Mouse (Mus musculus) heart, embryonic 12.5 days (tissue): Measurements from ENCODE around the gene Chic1. TPM values are rescaled to one million over a fixed set of nuclear protein-coding genes. Genes with fewer than 3 reads are reported as not detected.

Experiments used
- ATAC-seq: fragments of 200-750 bp; cut with Nextera tagmentation; 2 replicates; pipeline ENCODE4 v1.8.0; 2017; ENCODE audit warnings: moderate TSS enrichment, moderate library complexity; ENCODE audit not compliant: insufficient number of reproducible peaks, low FRiP score
- H3K27ac ChIP-seq: fragments of 300-500 bp; sonication (generic); 2 replicates; pipeline ENCODE4 v1.5.1; 2016; ENCODE audit warnings: mild to moderate bottlenecking, moderate library complexity; ENCODE audit not compliant: poor library complexity, severe bottlenecking
- H3K27me3 ChIP-seq: fragments of 300-500 bp; sonication (generic); replicated peaks from 2 replicates; pipeline ENCODE4 v1.6.1; 2016; ENCODE audit warnings: mild to moderate bottlenecking, moderate library complexity
- H3K36me3 ChIP-seq: fragments of 300-500 bp; sonication (generic); 2 replicates; pipeline ENCODE4 v1.6.1; 2016; ENCODE audit warnings: mild to moderate bottlenecking, moderate library complexity
- H3K4me1 ChIP-seq: fragments of 300-500 bp; sonication (generic); replicated peaks from 2 replicates; pipeline ENCODE4 v1.6.1; 2016; ENCODE audit warnings: mild to moderate bottlenecking
- H3K4me2 ChIP-seq: fragments of 300-500 bp; sonication (generic); 2 replicates; pipeline ENCODE4 v1.6.1; 2016; ENCODE audit warnings: mild to moderate bottlenecking, moderate library complexity
- H3K4me3 ChIP-seq: fragments of 300-500 bp; sonication (generic); 2 replicates; pipeline ENCODE4 v1.5.1; 2016; ENCODE audit warnings: mild to moderate bottlenecking
- H3K9ac ChIP-seq: fragments of 300-500 bp; sonication (generic); 2 replicates; pipeline ENCODE4 v1.6.1; 2016; ENCODE audit warnings: mild to moderate bottlenecking, moderate library complexity
- H3K9me3 ChIP-seq: fragments of 300-500 bp; sonication (generic); replicated peaks from 2 replicates; pipeline ENCODE4 v1.6.1; 2016; ENCODE audit warnings: mild to moderate bottlenecking, moderate library complexity
- WGBS: fragments of 180-500 bp; shearing (Covaris S2); methylation state at CpG from one replicate; pipeline ENCODE4 v1.1.7; 2016; 5-methylcytosine and 5-hydroxymethylcytosine counted together
- polyA plus RNA-seq: library from polyadenylated mRNA; unstranded; fragments of >200 nt; fragmentation: Nextera tagmentation; extraction: Ambion mirVana; gene quantifications from 2 replicates; pipeline ENCODE4 v1.2.1, GENCODE M21; 2016

Gene Chic1
- polyA plus RNA-seq, 1 experiment from 2014 or later: 3.7 TPM

- Histone ChIP-seq H3K9me3 (no peaks in the 10 kb centered on the region), H3K36me3 (no peaks in the 10 kb centered on the region), H3K4me1 (no peaks in the 10 kb centered on the region), H3K4me3 (no peak overlapping the region), H3K9ac (no peak overlapping the region), H3K27me3 (peaks cover 47% of the 10 kb centered on the region), H3K27ac (no peak overlapping the region), H3K4me2 (no peak overlapping the region)
- WGBS: 72% methylated on average over 7 of the region's 7 CpGs
- ATAC-seq: no peak
Measured at GRCm38 (mm10) chrX:103432293-103432692, 76.0 kb downstream of the Chic1 start.

GRCm38 (mm10) chrX:103438023-103438422 is 81.7 kb downstream of the Chic1 start:
- WGBS: 14% methylated on average over 9 of the region's 9 CpGs
- Histone ChIP-seq H3K4me2 (no peak overlapping the region), H3K27me3 (peaks cover 55% of the 10 kb centered on the region), H3K9me3 (no peaks in the 10 kb centered on the region), H3K36me3 (no peaks in the 10 kb centered on the region), H3K27ac (no peak overlapping the region), H3K4me1 (no peaks in the 10 kb centered on the region), H3K4me3 (no peak overlapping the region), H3K9ac (no peak overlapping the region)
- ATAC-seq: no peak

- H3K27ac ChIP-seq: no peak overlapping the region
- H3K4me2 ChIP-seq: no peak overlapping the region
- WGBS: 0% methylated on average over 1 of the region's 1 CpGs
- no peak overlapping the region for H3K9ac ChIP-seq
- no peaks in the 10 kb centered on the region for H3K36me3 ChIP-seq
- no peaks in the 10 kb centered on the region for H3K4me1 ChIP-seq
- peaks cover 56% of the 10 kb centered on the region for H3K27me3 ChIP-seq
- H3K4me3 ChIP-seq: no peak overlapping the region
- ATAC-seq: no peak
- H3K9me3 ChIP-seq: no peaks in the 10 kb centered on the region
Measured at GRCm38 (mm10) chrX:103440803-103441202, 84.5 kb downstream of the Chic1 start.

GRCm38 (mm10) chrX:103443755-103444154 is 87.5 kb downstream of the Chic1 start:
- Histone ChIP-seq H3K9me3 (no peaks in the 10 kb centered on the region), H3K27ac (no peak overlapping the region), H3K4me1 (no peaks in the 10 kb centered on the region), H3K36me3 (no peaks in the 10 kb centered on the region), H3K4me2 (no peak overlapping the region), H3K27me3 (peaks cover 48% of the 10 kb centered on the region), H3K9ac (no peak overlapping the region), H3K4me3 (no peak overlapping the region)
- 34% methylated on average over 7 of the region's 7 CpGs for WGBS
- no peak for ATAC-seq

Other genes with a start within 250 kb of the Chic1 start
- gene Nap1l2, start 169.8 kb upstream of the Chic1 start, polyA plus RNA-seq: 1.3 and 1.6 TPM in 2 replicates
- gene Cdx4, start 35.1 kb upstream of the Chic1 start, polyA plus RNA-seq: not detected in 2 replicates
- gene Tsx, start 58.0 kb downstream of the Chic1 start, polyA plus RNA-seq: 0.24 TPM in 1 of 2 replicates, not detected in the other
- not detected in 2 replicates for gene Gm26992, start 65.5 kb downstream of the Chic1 start, polyA plus RNA-seq